Mouse (Mus musculus): Measurements from ENCODE around the gene Cldn6.

DNA sequence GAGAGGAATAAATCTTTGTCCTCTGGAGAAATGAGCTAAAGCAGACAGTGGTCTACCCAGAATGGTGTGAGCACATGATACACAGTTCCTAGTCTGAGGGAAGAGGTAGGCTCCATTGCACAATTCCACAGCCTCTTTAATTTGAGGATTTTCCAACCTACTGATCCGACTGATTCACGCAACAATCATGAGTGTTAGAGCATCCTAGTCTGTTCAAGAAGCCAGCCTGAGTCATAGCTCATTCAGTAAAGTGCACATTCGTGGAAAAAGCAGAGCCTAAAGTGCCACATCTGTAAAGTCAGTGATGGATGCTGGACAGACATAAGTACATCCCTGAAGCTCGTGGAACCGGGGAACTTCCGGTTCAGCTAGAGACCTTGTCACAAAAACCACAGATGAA is 27.7 kb upstream of the Cldn6 start:
- TF ChIP-seq HCFC1 (IDR thresholded peaks at IDR 0.05; ENCODE audit: low read depth, low read length), result no peak
- no peak for TF ChIP-seq GATA1 (IDR thresholded peaks at IDR 0.05; ENCODE audit: low read depth, low read length)
- TF ChIP-seq MAFK (IDR thresholded peaks at IDR 0.05; ENCODE audit: borderline replicate concordance, low read depth, low read length), result no peak
